Mouse (Mus musculus) kidney, postnatal 36 days (tissue): ENCODE measurements around the gene Clstn1.

Experiments used
- DNase-seq, 2 experiments: peaks; one replicate each; pipeline ENCODE4 v3.0.0; 2021 to 2022; ENCODE audit warnings: mixed read lengths in 2 of 2

Clstn1 gene

GRCm38 (mm10) chr4:149635915-149636415 lies 49.7 kb downstream of the Clstn1 start:
- DNase-seq, result no peak

- DNase-seq, result no peak
These were observed 51.7 kb downstream of the Clstn1 start for GRCm38 (mm10) chr4:149637942-149638341.

GRCm38 (mm10) chr4:149640831-149641230 lies 54.6 kb downstream of the Clstn1 start:
- no peak for DNase-seq

- DNase-seq, result peak; percentile 5 to 17
These were observed 55.1 kb downstream of the Clstn1 start for GRCm38 (mm10) chr4:149641400-149641799.

GRCm38 (mm10) chr4:149641956-149642355 lies 55.7 kb downstream of the Clstn1 start:
- no peak for DNase-seq

GRCm38 (mm10) chr4:149645761-149646160 lies 59.5 kb downstream of the Clstn1 start:
- DNase-seq, result no peak

GRCm38 (mm10) chr4:149648031-149648805 lies 62.0 kb downstream of the Clstn1 start:
- DNase-seq, result no peak

GRCm38 (mm10) chr4:149650493-149651193 lies 64.4 kb downstream of the Clstn1 start:
- peak; percentile 77 to 93 for DNase-seq

- DNase-seq, result peak; percentile 16 to 73
These were observed 68.0 kb downstream of the Clstn1 start for GRCm38 (mm10) chr4:149654232-149654631.

GRCm38 (mm10) chr4:149657858-149658416 lies 71.7 kb downstream of the Clstn1 start:
- no peak for DNase-seq

GRCm38 (mm10) chr4:149659495-149660116 lies 73.3 kb downstream of the Clstn1 start:
- DNase-seq, result no peak

GRCm38 (mm10) chr4:149660598-149660997 lies 74.3 kb downstream of the Clstn1 start:
- no peak for DNase-seq

GRCm38 (mm10) chr4:149661967-149662589 lies 75.8 kb downstream of the Clstn1 start:
- DNase-seq, result no peak

GRCm38 (mm10) chr4:149663849-149664503 lies 77.7 kb downstream of the Clstn1 start:
- no peak for DNase-seq

- DNase-seq, result no peak
These were observed 78.9 kb downstream of the Clstn1 start for GRCm38 (mm10) chr4:149665016-149665691.

- DNase-seq, result no peak
These were observed 79.4 kb downstream of the Clstn1 start for GRCm38 (mm10) chr4:149665692-149666090.

- no peak for DNase-seq
These were observed 84.9 kb downstream of the Clstn1 start for GRCm38 (mm10) chr4:149671175-149671574.

- DNase-seq, result no peak
These were observed 86.5 kb downstream of the Clstn1 start for GRCm38 (mm10) chr4:149672747-149673146.

- no peak for DNase-seq
These were observed 88.6 kb downstream of the Clstn1 start for GRCm38 (mm10) chr4:149674814-149675377.

GRCm38 (mm10) chr4:149675378-149676261 lies 89.4 kb downstream of the Clstn1 start:
- DNase-seq, result peak; percentile 70 to 88
